Mouse (Mus musculus): Measurements from ENCODE around the gene Ptgs1. TPM values are rescaled to one million over a fixed set of nuclear protein-coding genes. Genes with fewer than 3 reads are reported as not detected.
A peak's percentile ranks its signal among the peaks of the same experiment; 100 is the strongest.

Gene Ptgs1
- polyA plus RNA-seq, 1 experiment from 2014 or later, result 76.1 TPM

DNA sequence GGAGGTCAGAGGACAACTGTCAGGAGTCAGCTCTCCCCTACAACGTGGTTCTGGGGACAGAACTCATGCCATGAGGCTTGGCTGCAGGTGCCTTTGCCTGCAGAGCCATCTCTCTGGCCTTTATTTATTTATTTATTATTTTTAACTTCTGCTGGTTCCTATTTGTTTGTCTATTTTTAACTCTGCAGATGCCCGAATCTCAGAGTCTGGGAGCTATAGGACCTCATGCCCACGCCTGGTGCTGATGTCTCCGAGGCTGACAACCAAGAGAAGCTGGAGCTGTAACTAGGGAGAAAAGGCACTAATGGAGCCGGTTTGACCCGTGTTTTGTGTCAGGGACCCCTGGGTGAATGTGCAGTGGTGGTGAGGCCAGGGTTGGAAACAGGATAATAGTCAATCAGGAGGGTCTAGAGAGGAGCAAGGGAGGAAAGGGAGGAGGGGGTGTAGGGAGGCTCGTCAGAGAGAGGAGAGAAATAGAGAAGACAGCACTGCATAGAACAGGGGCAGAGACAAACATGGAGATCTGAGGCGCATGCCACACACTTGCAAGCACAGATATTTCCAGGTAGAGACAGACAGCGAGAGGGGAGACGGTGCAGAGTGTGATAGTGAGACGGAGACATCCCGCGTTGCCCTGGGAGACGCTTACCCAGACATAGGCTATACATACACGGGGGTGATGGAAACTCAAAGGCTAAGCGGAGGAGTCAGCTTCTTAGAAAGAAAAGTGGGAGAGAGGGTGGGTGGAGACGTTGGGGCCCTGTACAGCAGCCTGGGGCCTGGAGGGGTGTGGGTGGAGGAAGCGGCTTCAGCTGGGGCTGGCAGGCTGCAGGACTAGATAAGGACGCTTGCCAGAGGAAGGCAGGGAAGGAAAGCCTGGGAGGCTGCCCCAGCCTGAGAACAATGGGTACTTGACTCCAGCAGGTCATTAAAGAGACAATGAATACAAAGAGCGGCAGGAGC is 32.0 kb upstream of the Ptgs1 start:
- peak overlapping the region; percentile 80 for H3K27ac ChIP-seq (ENCODE audit: low read length)
- no peaks in the 10 kb centered on the region for H3K36me3 ChIP-seq (ENCODE audit: control insufficient read depth, insufficient read depth, low read length)
- peak overlapping the region; percentile 35 for H3K4me2 ChIP-seq (ENCODE audit: low read depth, low read length)
- H3K4me3 ChIP-seq (ENCODE audit: low read length), result no peak overlapping the region
- ATAC-seq (ENCODE audit: low read depth), result peak; percentile 80
- H3K9ac ChIP-seq (ENCODE audit: low read length), result 0 out of 2 replicates have a peak overlapping the region, but pooled peaks have one; percentile 14
- H3K9me3 ChIP-seq (ENCODE audit: control insufficient read depth, low read length), result no peaks in the 10 kb centered on the region
- H3K4me1 ChIP-seq (replicated peaks; ENCODE audit: control insufficient read depth, insufficient read depth, low read length), result peaks cover 30% of the 10 kb centered on the region
- 21% methylated on average over 20 of the region's 20 CpGs for WGBS
- H3K27me3 ChIP-seq (ENCODE audit: control insufficient read depth, insufficient read depth, low read depth, low read length), result peaks cover 14% of the 10 kb centered on the region

DNA sequence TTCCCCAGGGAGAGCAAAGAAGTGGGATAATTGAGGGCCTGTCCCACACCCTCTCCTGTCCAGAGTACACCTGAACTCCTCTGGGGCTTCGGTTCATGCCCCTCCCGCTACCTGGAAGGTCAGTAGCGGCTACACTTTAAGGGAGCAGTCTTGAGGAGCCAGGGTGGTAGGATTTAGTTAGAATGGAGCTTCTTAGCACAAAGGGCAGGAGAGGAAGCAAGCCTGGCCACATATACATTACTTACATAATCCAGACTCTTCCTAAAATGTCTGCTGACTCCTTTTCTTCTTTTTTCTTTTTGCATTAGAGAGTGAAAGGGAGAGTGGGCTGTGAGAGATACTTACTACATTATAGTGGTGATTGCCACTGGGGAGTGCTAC is 31.4 kb upstream of the Ptgs1 start:
- Histone ChIP-seq H3K4me1 (replicated peaks; ENCODE audit: control insufficient read depth, insufficient read depth, low read length) (peaks cover 34% of the 10 kb centered on the region), H3K36me3 (ENCODE audit: control insufficient read depth, insufficient read depth, low read length) (no peaks in the 10 kb centered on the region), H3K4me3 (ENCODE audit: low read length) (no peak overlapping the region), H3K9ac (ENCODE audit: low read length) (no peak overlapping the region), H3K4me2 (ENCODE audit: low read depth, low read length) (peak overlapping the region; percentile 35), H3K9me3 (ENCODE audit: control insufficient read depth, low read length) (no peaks in the 10 kb centered on the region), H3K27me3 (ENCODE audit: control insufficient read depth, insufficient read depth, low read depth, low read length) (peaks cover 14% of the 10 kb centered on the region), H3K27ac (ENCODE audit: low read length) (peak overlapping the region; percentile 80)
- ATAC-seq (ENCODE audit: low read depth), result no peak
- WGBS, result 28% methylated on average over 3 of the region's 3 CpGs

DNA sequence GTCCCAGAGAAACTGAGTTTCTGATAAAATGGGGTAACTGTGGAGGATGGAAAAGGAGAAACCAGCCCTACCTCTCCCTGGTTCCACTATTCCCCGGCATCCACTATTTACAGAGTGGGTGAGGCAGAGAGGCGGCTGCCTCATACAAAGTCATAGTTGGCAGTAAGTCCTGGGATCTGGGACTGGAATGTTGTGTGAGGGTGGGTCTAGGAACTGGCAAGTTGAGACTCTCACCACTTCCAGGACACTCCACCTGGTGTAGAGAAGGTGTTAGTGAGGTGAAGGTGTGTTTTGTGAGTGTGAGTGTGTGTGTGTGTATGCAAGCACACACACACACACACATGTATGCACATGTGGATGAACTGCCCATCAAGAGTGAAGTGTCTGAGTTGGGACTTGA is 29.4 kb upstream of the Ptgs1 start:
- WGBS, result 63% methylated on average over 2 of the region's 2 CpGs
- Histone ChIP-seq H3K27ac (ENCODE audit: low read length) (0 out of 2 replicates have a peak overlapping the region, but pooled peaks have one; percentile 71), H3K36me3 (ENCODE audit: control insufficient read depth, insufficient read depth, low read length) (no peaks in the 10 kb centered on the region), H3K27me3 (ENCODE audit: control insufficient read depth, insufficient read depth, low read depth, low read length) (peaks cover 24% of the 10 kb centered on the region), H3K9ac (ENCODE audit: low read length) (no peak overlapping the region), H3K4me2 (ENCODE audit: low read depth, low read length) (no peak overlapping the region), H3K4me3 (ENCODE audit: low read length) (no peak overlapping the region), H3K9me3 (ENCODE audit: control insufficient read depth, low read length) (no peaks in the 10 kb centered on the region), H3K4me1 (replicated peaks; ENCODE audit: control insufficient read depth, insufficient read depth, low read length) (peaks cover 34% of the 10 kb centered on the region)
- peak; percentile 73 for ATAC-seq (ENCODE audit: low read depth)

DNA sequence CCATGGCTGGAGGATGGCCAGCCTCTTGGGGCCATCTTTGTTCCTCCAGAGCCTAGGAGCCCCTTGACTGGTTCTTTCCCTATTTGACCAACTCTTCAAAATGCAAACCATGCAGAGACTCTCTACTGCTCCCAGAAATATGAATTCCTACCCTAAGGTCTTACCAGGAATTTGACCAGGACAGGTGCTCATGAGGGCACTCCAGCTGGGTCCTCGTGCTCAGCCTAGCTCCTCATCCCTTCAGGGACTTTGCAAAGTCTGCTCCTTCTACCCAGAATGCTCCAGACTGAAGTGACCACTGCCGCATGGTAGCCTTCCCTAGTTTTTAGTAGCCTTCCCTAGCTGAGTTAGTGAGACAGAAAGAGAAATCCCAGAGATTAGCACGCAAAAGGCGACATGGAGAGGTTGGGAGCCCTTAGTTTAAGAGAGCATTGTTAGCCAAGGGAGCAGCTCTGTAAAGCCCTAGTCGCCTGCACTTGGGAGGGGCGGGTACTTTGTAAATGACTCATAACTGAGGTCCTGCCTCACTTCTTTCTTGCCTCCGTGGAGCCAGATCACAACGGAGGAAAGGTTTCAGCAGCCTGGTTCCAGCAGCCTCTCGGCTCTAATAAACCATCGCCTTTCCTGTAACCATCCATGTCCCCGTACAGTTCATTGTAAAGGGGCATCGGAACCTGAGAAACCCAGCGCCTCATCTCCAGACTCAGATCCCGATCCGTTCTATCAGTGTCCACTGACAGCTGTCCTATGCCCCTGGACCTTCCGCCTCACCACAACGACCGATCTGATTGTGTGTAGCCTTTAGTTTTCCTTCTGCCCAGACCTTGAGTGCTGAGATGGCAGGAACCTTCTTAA is 28.2 kb upstream of the Ptgs1 start:
- Histone ChIP-seq H3K9me3 (ENCODE audit: control insufficient read depth, low read length) (no peaks in the 10 kb centered on the region), H3K27me3 (ENCODE audit: control insufficient read depth, insufficient read depth, low read depth, low read length) (peaks cover 24% of the 10 kb centered on the region), H3K4me3 (ENCODE audit: low read length) (peak overlapping the region; percentile 7; the same call in 1 of the 2 replicates), H3K9ac (ENCODE audit: low read length) (no peak overlapping the region), H3K4me2 (ENCODE audit: low read depth, low read length) (peak overlapping the region; percentile 70), H3K27ac (ENCODE audit: low read length) (peak overlapping the region; percentile 71), H3K36me3 (ENCODE audit: control insufficient read depth, insufficient read depth, low read length) (no peaks in the 10 kb centered on the region), H3K4me1 (replicated peaks; ENCODE audit: control insufficient read depth, insufficient read depth, low read length) (peaks cover 34% of the 10 kb centered on the region)
- ATAC-seq (ENCODE audit: low read depth), result peak; percentile 46
- 23% methylated on average over 18 of the region's 18 CpGs for WGBS

DNA sequence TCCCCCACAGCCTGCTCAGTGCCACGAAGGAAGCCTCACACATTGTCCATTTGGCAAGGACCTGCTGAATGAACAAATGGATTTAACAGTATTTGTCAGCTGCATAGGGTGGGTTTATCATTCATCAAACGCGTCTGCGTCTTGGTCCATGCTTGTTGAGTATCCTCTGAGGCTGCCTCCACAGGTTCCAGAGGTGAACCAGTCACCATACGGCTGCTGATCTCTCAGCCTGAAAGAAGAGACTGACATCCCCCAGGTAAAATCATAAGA is 27.7 kb upstream of the Ptgs1 start:
- peak overlapping the region; percentile 47 for H3K4me3 ChIP-seq (ENCODE audit: low read length)
- no peaks in the 10 kb centered on the region for H3K36me3 ChIP-seq (ENCODE audit: control insufficient read depth, insufficient read depth, low read length)
- H3K4me2 ChIP-seq (ENCODE audit: low read depth, low read length), result peak overlapping the region; percentile 70
- WGBS, result 16% methylated on average over 5 of the region's 5 CpGs
- H3K4me1 ChIP-seq (replicated peaks; ENCODE audit: control insufficient read depth, insufficient read depth, low read length), result peaks cover 30% of the 10 kb centered on the region
- H3K27me3 ChIP-seq (ENCODE audit: control insufficient read depth, insufficient read depth, low read depth, low read length), result peaks cover 24% of the 10 kb centered on the region
- no peak overlapping the region for H3K27ac ChIP-seq (ENCODE audit: low read length)
- H3K9ac ChIP-seq (ENCODE audit: low read length), result no peak overlapping the region
- H3K9me3 ChIP-seq (ENCODE audit: control insufficient read depth, low read length), result no peaks in the 10 kb centered on the region
- ATAC-seq (ENCODE audit: low read depth), result no peak

DNA sequence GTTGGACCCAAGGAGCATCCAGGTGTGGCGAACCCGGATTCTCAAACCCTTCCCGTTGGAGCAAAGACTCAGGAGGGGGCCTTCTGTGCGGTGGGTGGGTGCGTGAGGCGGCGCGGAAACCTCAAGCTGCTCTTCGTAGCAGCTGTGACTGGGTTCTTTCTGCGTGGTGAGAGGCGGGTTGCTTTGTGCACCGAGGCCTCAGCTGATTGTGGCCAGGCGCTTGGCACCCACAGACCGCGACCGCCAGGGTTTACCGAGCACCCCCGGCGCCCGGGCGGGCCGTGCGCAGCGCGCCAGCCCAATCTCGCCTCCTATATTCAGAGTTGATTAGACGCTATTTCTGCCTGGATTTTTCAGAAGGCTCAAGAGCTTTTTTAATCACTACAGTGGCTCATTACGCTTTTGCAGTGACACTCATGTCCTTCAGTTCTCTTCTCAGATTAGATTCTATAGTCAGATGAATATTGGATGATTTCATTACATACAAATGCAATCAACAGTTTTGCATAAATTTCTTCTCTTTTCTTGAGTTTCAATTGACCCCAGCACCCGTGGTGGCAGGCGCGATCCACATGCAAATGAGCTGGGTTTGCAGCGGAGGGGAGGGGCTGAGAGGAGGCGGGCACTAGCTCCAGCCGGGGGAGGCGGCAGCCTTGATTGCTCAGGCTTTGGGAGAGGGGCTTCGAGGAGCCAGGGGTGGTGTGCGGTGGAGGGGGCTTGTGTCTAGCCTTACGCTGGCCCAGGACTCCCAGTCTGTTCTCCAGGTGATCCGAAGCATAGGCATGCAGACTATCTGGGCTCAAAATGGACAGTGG is 27.0 kb upstream of the Ptgs1 start:
- WGBS, result under 1% methylated on average over 39 of the region's 39 CpGs
- 0 out of 2 replicates have a peak, but pooled peaks have one; percentile 10 for ATAC-seq (ENCODE audit: low read depth)
- Histone ChIP-seq H3K27me3 (ENCODE audit: control insufficient read depth, insufficient read depth, low read depth, low read length) (peaks cover 24% of the 10 kb centered on the region), H3K9me3 (ENCODE audit: control insufficient read depth, low read length) (no peaks in the 10 kb centered on the region), H3K4me1 (replicated peaks; ENCODE audit: control insufficient read depth, insufficient read depth, low read length) (peaks cover 29% of the 10 kb centered on the region), H3K4me3 (ENCODE audit: low read length) (peak overlapping the region; percentile 47), H3K27ac (ENCODE audit: low read length) (no peak overlapping the region), H3K36me3 (ENCODE audit: control insufficient read depth, insufficient read depth, low read length) (no peaks in the 10 kb centered on the region), H3K9ac (ENCODE audit: low read length) (peak overlapping the region; percentile 61), H3K4me2 (ENCODE audit: low read depth, low read length) (peak overlapping the region; percentile 70)

DNA sequence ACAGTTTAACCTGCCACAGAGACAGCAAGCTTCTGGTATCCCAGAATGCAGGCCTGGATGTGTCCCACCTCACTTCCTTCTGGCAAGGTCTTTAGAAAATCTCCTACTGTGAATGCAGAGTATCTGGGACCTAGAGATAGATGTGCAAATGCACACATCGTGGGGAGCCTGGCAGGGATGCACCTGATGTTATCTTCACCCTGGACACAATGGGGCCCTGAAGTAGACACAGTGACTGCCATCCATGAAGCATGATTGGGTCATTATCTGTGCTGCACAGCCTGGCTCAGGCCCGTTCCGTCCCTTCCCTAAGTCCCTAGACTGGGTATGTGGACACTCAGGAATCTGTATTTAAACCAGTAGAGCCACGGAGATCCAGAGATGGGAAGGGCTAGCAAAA is 25.6 kb upstream of the Ptgs1 start:
- Histone ChIP-seq H3K4me3 (ENCODE audit: low read length) (no peak overlapping the region), H3K4me2 (ENCODE audit: low read depth, low read length) (no peak overlapping the region), H3K27ac (ENCODE audit: low read length) (no peak overlapping the region), H3K4me1 (replicated peaks; ENCODE audit: control insufficient read depth, insufficient read depth, low read length) (peaks cover 20% of the 10 kb centered on the region), H3K9me3 (ENCODE audit: control insufficient read depth, low read length) (no peaks in the 10 kb centered on the region), H3K36me3 (ENCODE audit: control insufficient read depth, insufficient read depth, low read length) (no peaks in the 10 kb centered on the region), H3K9ac (ENCODE audit: low read length) (no peak overlapping the region), H3K27me3 (ENCODE audit: control insufficient read depth, insufficient read depth, low read depth, low read length) (peaks cover 28% of the 10 kb centered on the region)
- no peak for ATAC-seq (ENCODE audit: low read depth)
- WGBS, result 55% methylated on average over 4 of the region's 4 CpGs

DNA sequence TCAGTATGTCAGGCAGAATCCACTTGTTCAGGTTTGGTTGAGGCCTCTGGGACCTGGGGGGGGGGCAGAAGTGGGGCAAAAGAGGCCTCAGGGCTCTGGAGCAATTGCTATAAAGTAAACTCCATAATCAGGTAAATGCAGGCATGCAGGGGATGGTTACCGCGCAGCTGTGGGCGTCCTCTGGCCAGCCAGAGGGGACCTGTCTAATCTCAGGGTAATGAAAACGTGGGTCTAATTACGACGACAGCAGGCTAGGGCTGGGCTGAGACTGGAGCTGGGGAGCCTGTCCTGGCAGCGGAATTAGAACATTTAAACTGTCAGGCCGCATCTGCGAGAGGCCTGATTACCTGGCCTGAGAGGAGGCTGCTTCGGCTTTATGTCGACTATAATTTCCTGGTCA is 23.2 kb upstream of the Ptgs1 start:
- H3K9ac ChIP-seq (ENCODE audit: low read length), result no peak overlapping the region
- peaks cover 27% of the 10 kb centered on the region for H3K4me1 ChIP-seq (replicated peaks; ENCODE audit: control insufficient read depth, insufficient read depth, low read length)
- no peaks in the 10 kb centered on the region for H3K9me3 ChIP-seq (ENCODE audit: control insufficient read depth, low read length)
- WGBS, result 69% methylated on average over 11 of the region's 11 CpGs
- no peak overlapping the region for H3K27ac ChIP-seq (ENCODE audit: low read length)
- H3K4me3 ChIP-seq (ENCODE audit: low read length), result no peak overlapping the region
- peaks cover 39% of the 10 kb centered on the region for H3K27me3 ChIP-seq (ENCODE audit: control insufficient read depth, insufficient read depth, low read depth, low read length)
- no peak overlapping the region for H3K4me2 ChIP-seq (ENCODE audit: low read depth, low read length)
- H3K36me3 ChIP-seq (ENCODE audit: control insufficient read depth, insufficient read depth, low read length), result no peaks in the 10 kb centered on the region
- ATAC-seq (ENCODE audit: low read depth), result no peak
